Mouse (Mus musculus) myocyte (in vitro differentiated cells): ENCODE data around the gene Zfp473. TPM values are rescaled to one million over a fixed set of nuclear protein-coding genes. Genes with fewer than 3 reads are reported as not detected.

Source experiments
- H3K27me3 ChIP-seq: one replicate; pipeline ENCODE4 v1.6.1; 2011; ENCODE audit not compliant: control insufficient read depth, insufficient read depth, insufficient read length
- H3K36me3 ChIP-seq: one replicate; pipeline ENCODE4 v1.6.1; 2011; ENCODE audit not compliant: control insufficient read depth, insufficient read depth
- H3K4me2 ChIP-seq: one replicate; pipeline ENCODE4 v1.6.1; 2011; ENCODE audit warnings: low read depth, control low read depth
- H3K4me3 ChIP-seq: one replicate; pipeline ENCODE4 v1.5.1; 2011; ENCODE audit warnings: mild to moderate bottlenecking, control low read depth, moderate library complexity
- H3K79me2 ChIP-seq: one replicate; pipeline ENCODE4 v1.6.1; 2011; ENCODE audit not compliant: control insufficient read depth, insufficient read depth
- H3ac ChIP-seq: one replicate; pipeline ENCODE4 v1.6.1; 2011; ENCODE audit not compliant: control insufficient read depth, insufficient read length
- CEBPB ChIP-seq: IDR thresholded peaks from 2 replicates; pipeline ENCODE4 v1.6.1; 2011; ENCODE audit warnings: mild to moderate bottlenecking, moderate library complexity; ENCODE audit not compliant: poor library complexity, insufficient read depth, severe bottlenecking
- E2F4 ChIP-seq: IDR thresholded peaks from one replicate; pipeline ENCODE4 v1.6.1; 2011; ENCODE audit warnings: mild to moderate bottlenecking, control low read depth, moderate library complexity; ENCODE audit not compliant: insufficient read depth
- MAX ChIP-seq: IDR thresholded peaks from one replicate; pipeline ENCODE4 v1.6.1; 2011; ENCODE audit warnings: low read depth, mild to moderate bottlenecking, control low read depth
- MYOD1 ChIP-seq, 3 experiments: IDR thresholded peaks; one replicate each; pipeline ENCODE4 v1.6.1; 2011; ENCODE audit warnings: control low read depth in 2 of 3, low read depth in 2 of 3, mild to moderate bottlenecking in 2 of 3, moderate library complexity in 1 of 3; ENCODE audit not compliant: insufficient read length in 2 of 3, control insufficient read depth in 1 of 3
- MYOG ChIP-seq, 3 experiments: IDR thresholded peaks; one replicate each; pipeline ENCODE4 v1.6.1; 2011; ENCODE audit warnings: control low read depth in 2 of 3, low read depth in 2 of 3, mild to moderate bottlenecking in 2 of 3; ENCODE audit not compliant: insufficient read length in 2 of 3, control insufficient read depth in 1 of 3, insufficient read depth in 1 of 3
- POLR2A ChIP-seq: IDR thresholded peaks from one replicate; pipeline ENCODE4 v1.6.1; 2011; ENCODE audit warnings: low read depth, mild to moderate bottlenecking, control low read depth, moderate library complexity; ENCODE audit not compliant: insufficient read length
- POLR2AphosphoS2 ChIP-seq: IDR thresholded peaks from one replicate; pipeline ENCODE4 v1.6.1; 2011; ENCODE audit warnings: low read depth, control low read depth; ENCODE audit not compliant: insufficient read length
- REST ChIP-seq: IDR thresholded peaks from one replicate; pipeline ENCODE4 v1.6.1; 2011; ENCODE audit warnings: mild to moderate bottlenecking, control low read depth, moderate library complexity; ENCODE audit not compliant: insufficient read depth, insufficient read length
- SRF ChIP-seq: IDR thresholded peaks from one replicate; pipeline ENCODE4 v1.6.1; 2011; ENCODE audit warnings: low read depth; ENCODE audit not compliant: control insufficient read depth, insufficient read length
- TCF12 ChIP-seq: IDR thresholded peaks from one replicate; pipeline ENCODE4 v1.6.1; 2011; ENCODE audit warnings: mild to moderate bottlenecking, control low read depth; ENCODE audit not compliant: poor library complexity, insufficient read depth, severe bottlenecking
- TCF3 ChIP-seq: IDR thresholded peaks from one replicate; pipeline ENCODE4 v1.6.1; 2011; ENCODE audit warnings: low read depth, control low read depth; ENCODE audit not compliant: insufficient read length
- USF1 ChIP-seq: IDR thresholded peaks from one replicate; pipeline ENCODE4 v1.6.1; 2011; ENCODE audit warnings: low read depth, mild to moderate bottlenecking, control low read depth, moderate library complexity
- polyA plus RNA-seq: library from polyadenylated mRNA; unstranded; fragments of >200 nt; fragmentation: generic; extraction: Trizol; gene quantifications from one replicate; pipeline ENCODE4 v1.2.1, GENCODE M21; 2012; ENCODE audit warnings: missing spikeins

The Zfp473 gene
- polyA plus RNA-seq, 1 experiment: 0.12 TPM

GRCm38 (mm10) chr7:44757164-44757563, 6.3 kb upstream of the Zfp473 start:
- H3K4me2 ChIP-seq: no peak overlapping the region
- no peaks in the 10 kb centered on the region for H3K79me2 ChIP-seq
- TF ChIP-seq MYOD1 (IDR thresholded peaks at IDR 0.05; ENCODE audit: control insufficient read depth in 1 of 3, insufficient read length in 2 of 3, low read depth in 2 of 3): no peak
- TF ChIP-seq E2F4: no peak
- TF ChIP-seq POLR2AphosphoS2: no peak
- no peak for TF ChIP-seq POLR2A
- TF ChIP-seq CEBPB: no peak
- TF ChIP-seq SRF: no peak
- no peak for TF ChIP-seq MYOG (IDR thresholded peaks at IDR 0.05; ENCODE audit: control insufficient read depth in 1 of 3, insufficient read depth in 1 of 3, insufficient read length in 2 of 3, low read depth in 2 of 3)
- TF ChIP-seq REST: no peak
- H3K27me3 ChIP-seq: no peaks in the 10 kb centered on the region
- no peak overlapping the region for H3K4me3 ChIP-seq
- no peak overlapping the region for H3ac ChIP-seq
- H3K36me3 ChIP-seq: peaks cover 5% of the 10 kb centered on the region

DNA sequence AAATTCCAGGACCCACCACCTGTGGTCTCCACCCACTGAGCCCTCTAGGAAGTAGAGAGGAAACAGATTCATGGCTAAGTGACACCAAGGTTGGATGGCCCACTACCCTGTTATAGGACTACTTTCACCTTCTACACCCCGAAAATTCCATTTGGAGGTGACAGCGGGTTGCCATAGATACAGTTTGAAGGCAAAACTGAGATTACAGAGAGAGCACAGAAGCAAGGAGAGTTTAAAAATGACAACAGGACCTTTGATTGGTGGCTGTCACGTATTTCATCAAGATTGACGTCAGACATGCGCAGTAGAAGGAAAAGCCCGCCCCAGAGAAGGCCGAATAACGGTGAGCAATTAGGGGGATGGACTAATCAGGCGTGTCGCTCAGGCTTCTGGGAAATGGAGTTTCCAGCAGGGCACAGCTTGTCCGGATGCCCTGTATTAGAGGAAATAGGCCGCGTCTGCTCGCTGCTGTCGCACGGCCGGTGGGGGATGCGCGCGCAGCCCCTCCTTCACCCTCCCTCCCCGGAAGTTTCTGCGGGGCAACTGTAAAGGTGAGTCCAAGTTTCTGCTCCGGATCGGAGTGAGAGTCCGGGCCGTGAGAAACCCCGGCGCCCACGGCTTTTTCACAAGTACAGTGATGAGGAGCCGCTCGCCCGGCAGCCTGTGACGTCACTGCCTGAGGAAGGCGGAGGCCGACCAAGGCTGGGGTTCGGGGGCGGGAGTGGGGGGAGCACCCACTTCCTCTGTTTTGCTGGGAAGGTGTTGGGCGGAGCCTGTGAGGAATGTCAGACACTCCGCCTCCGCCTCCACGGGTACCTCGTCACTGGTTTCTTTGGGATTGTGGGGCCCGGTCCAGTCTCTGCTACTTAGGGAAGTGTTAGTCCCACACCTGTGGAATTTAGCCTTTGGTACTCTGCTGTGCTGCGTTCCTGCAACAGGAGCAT, 2.5 kb downstream of the Zfp473 start, which contains the start of gene Vrk3:
TSS of gene Vrk3 (plus strand) at position 313 of the 944 bp plus-strand sequence.
- H3K27me3 ChIP-seq: no peaks in the 10 kb centered on the region
- no peak for TF ChIP-seq USF1
- TF ChIP-seq MAX: no peak
- no peak for TF ChIP-seq POLR2AphosphoS2
- no peak for TF ChIP-seq REST
- TF ChIP-seq SRF: peak; percentile 62
- peak; percentile 27 for TF ChIP-seq POLR2A
- TF ChIP-seq E2F4: peak; percentile 76
- H3K4me3 ChIP-seq: peak within 1 kb of the TSS; percentile 45
- H3ac ChIP-seq: peak within 1 kb of the TSS; percentile 38
- peaks cover 5% of the 10 kb centered on the region for H3K79me2 ChIP-seq
- H3K36me3 ChIP-seq: no peaks in the 10 kb centered on the region
- peak within 1 kb of the TSS; percentile 96 for H3K4me2 ChIP-seq

DNA sequence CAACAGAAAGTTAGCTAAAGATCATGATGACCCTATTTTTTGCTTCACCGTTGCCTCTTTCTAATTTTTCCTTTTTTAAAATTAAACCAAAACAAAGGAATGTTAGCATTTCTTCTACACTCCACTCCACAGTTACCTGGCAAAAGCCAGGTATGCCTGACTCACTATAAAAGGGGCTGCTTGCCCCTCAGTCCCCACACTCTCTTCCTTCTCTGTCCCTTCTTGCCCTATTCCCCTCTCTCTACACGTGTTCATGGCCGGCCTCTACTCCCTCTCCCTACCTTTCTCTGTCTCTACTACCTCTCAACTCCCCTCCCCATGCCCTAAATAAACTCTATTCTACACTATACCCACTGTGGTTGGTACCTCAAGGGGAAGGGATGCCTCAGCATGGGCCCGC, 3.7 kb downstream of the Zfp473 start:
- no peaks in the 10 kb centered on the region for H3K36me3 ChIP-seq
- no peak overlapping the region for H3ac ChIP-seq
- TF ChIP-seq USF1 (no peak), TCF3 (no peak)
- H3K4me2 ChIP-seq: peak overlapping the region; percentile 80
- no peaks in the 10 kb centered on the region for H3K27me3 ChIP-seq
- H3K4me3 ChIP-seq: peak overlapping the region; percentile 45
- peaks cover 5% of the 10 kb centered on the region for H3K79me2 ChIP-seq

DNA sequence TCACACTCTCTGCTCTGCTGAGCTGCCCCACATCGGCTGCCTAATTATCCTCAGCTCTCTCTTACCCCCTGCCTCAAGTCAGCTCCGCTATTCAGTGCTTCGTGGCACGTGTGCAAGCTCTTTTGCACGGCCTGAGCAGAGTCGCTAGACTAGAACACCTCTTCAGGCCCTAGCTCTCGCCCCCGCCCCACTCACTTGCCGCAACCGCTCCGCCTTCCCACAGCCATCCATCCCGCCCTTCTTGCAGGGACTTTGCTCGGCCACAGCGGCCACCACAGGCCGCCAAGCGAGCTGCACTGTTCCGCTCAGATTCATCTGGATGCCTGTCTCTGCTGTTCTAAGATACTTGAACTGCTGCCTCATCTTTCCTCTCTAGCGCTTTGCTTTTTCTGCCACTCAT, 5.8 kb downstream of the Zfp473 start:
- no peak overlapping the region for H3ac ChIP-seq
- H3K4me2 ChIP-seq: peak overlapping the region; percentile 73
- TF ChIP-seq MYOG (IDR thresholded peaks at IDR 0.05; ENCODE audit: control insufficient read depth in 1 of 3, insufficient read depth in 1 of 3, insufficient read length in 2 of 3, low read depth in 2 of 3) (no peak), USF1 (no peak), MYOD1 (IDR thresholded peaks at IDR 0.05; ENCODE audit: control insufficient read depth in 1 of 3, insufficient read length in 2 of 3, low read depth in 2 of 3) (no peak), TCF3 (no peak), MAX (no peak), TCF12 (no peak), SRF (peak; percentile 25)
- H3K4me3 ChIP-seq: peak overlapping the region; percentile 2
- H3K27me3 ChIP-seq: no peaks in the 10 kb centered on the region
- no peaks in the 10 kb centered on the region for H3K36me3 ChIP-seq
- peaks cover 5% of the 10 kb centered on the region for H3K79me2 ChIP-seq

DNA sequence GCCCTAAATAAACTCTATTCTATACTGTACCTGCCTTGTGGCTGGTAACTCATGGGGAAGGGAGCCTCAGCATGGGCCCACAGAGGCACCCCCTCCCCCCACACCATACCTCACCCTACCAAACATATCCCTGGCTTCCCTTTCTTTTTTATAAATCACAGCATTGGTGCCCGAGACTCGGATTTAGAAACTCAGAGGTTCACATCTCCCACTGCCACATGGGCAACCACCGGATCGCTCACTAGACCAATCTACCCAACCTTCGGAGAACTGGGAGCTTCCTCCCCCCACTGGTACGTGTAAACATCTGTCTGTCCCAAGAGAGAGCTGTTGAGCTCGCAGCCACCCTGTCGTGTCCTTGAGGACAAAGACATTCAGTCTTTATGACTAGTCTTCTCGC, 6.6 kb downstream of the Zfp473 start:
- no peak overlapping the region for H3K4me2 ChIP-seq

More for the DNA sequence above, 6.6 kb downstream of the Zfp473 start:
- Histone ChIP-seq H3K27me3 (no peaks in the 10 kb centered on the region), H3K4me3 (peak overlapping the region; percentile 2), H3K79me2 (peaks cover 5% of the 10 kb centered on the region), H3K36me3 (no peaks in the 10 kb centered on the region), H3ac (no peak overlapping the region)
- no peak for TF ChIP-seq TCF12
- TF ChIP-seq REST: no peak
- no peak for TF ChIP-seq CEBPB
- no peak for TF ChIP-seq POLR2A
